ENCODE assay signal across 20 mouse cellular contexts in genomic region chr4:82916678-82917050, GRCm38 (mm10). TPM values are rescaled to one million over a fixed set of nuclear protein-coding genes. Genes with fewer than 3 reads are reported as not detected.
A peak's percentile ranks its signal among the peaks of the same experiment; 100 is the strongest.
DNase-seq lines count a peak whose midpoint lies in the region; ATAC-seq and TF ChIP-seq lines count a peak whose summit lies in the region.
"Had no signal": no experiment of that assay in that cellular context is flagged by ENCODE, and none has a peak within 500 bp of the region (broad histone marks: within the 10 kb centered on the region; RNA-seq: fewer than 3 reads in every experiment).

No protein-coding gene starts in this region.

- no peak overlapping the region for H3K9ac ChIP-seq in lung, postnatal 0 days (replicated peaks; ENCODE audit: low read depth)
- H3K9ac ChIP-seq in forebrain, embryonic 15.5 days (replicated peaks): peak overlapping the region; percentile 7; the same call in 1 of the 2 replicates
- H3K9ac ChIP-seq in hindbrain, embryonic 16.5 days (ENCODE audit: low read depth, low read length): peak overlapping the region; percentile 34; the same call in 1 of the 2 replicates
- no peak overlapping the region for H3K9ac ChIP-seq in neural tube, embryonic 13.5 days
- H3K9ac ChIP-seq: stomach, embryonic 15.5 days had no signal

- H3K4me3 ChIP-seq in lung, postnatal 0 days (ENCODE audit: low read depth, low read length): no peak overlapping the region
- no peak overlapping the region for H3K4me3 ChIP-seq in lung, adult 2 months (replicated peaks; ENCODE audit: extremely low read depth, low read depth, low read length)
- H3K4me3 ChIP-seq in forebrain, embryonic 15.5 days: peak overlapping the region; percentile 15
- peak overlapping the region; percentile 18 for H3K4me3 ChIP-seq in hindbrain, embryonic 16.5 days (ENCODE audit: low read length)
- H3K4me3 ChIP-seq in neural tube, embryonic 13.5 days: no peak overlapping the region
- H3K4me3 ChIP-seq in kidney, adult 2 months (ENCODE audit: insufficient read depth, low read depth, low read length): no peak overlapping the region
- H3K4me3 ChIP-seq: stomach, embryonic 15.5 days had no signal

- DNase-seq in lung, postnatal 0 days (ENCODE audit: low spot score): no peak
- no peak for DNase-seq in lung, adult 2 months
- no peak for DNase-seq in kidney, adult 2 months
- DNase-seq: cerebellum, adult 9-10 months; heart, adult 2 months; lung, adult 18-20 months; spleen, adult 18-20 months had no signal

- no peaks in the 10 kb centered on the region for H3K4me1 ChIP-seq in lung, postnatal 0 days (ENCODE audit: insufficient read depth, low read depth, low read length)
- H3K4me1 ChIP-seq in lung, adult 2 months (ENCODE audit: control insufficient read depth, insufficient read depth, low read length): peaks cover 7% of the 10 kb centered on the region; the same call in 1 of the 2 replicates
- H3K4me1 ChIP-seq in forebrain, embryonic 15.5 days: peaks cover 37% of the 10 kb centered on the region
- H3K4me1 ChIP-seq in hindbrain, embryonic 16.5 days (ENCODE audit: control insufficient read depth, insufficient read depth, low read depth, low read length): peaks cover 20% of the 10 kb centered on the region
- H3K4me1 ChIP-seq in neural tube, embryonic 13.5 days (replicated peaks): peaks cover 37% of the 10 kb centered on the region
- no peaks in the 10 kb centered on the region for H3K4me1 ChIP-seq in kidney, adult 2 months (ENCODE audit: control insufficient read depth, insufficient read depth, low read length)
- H3K4me1 ChIP-seq: stomach, embryonic 15.5 days had no signal

- no peaks in the 10 kb centered on the region for H3K36me3 ChIP-seq in lung, postnatal 0 days (ENCODE audit: insufficient read depth, low read length)
- H3K36me3 ChIP-seq in forebrain, embryonic 15.5 days: no peaks in the 10 kb centered on the region
- no peaks in the 10 kb centered on the region for H3K36me3 ChIP-seq in hindbrain, embryonic 16.5 days (ENCODE audit: control insufficient read depth, insufficient read depth, low read length)
- H3K36me3 ChIP-seq in neural tube, embryonic 13.5 days: no peaks in the 10 kb centered on the region
- H3K36me3 ChIP-seq in kidney, adult 2 months (ENCODE audit: control insufficient read depth, insufficient read depth, low read length): no peaks in the 10 kb centered on the region
- H3K36me3 ChIP-seq: stomach, embryonic 15.5 days had no signal

- H3K4me2 ChIP-seq in lung, postnatal 0 days (replicated peaks; ENCODE audit: low read depth, low read length): no peak overlapping the region
- peak overlapping the region; percentile 37 for H3K4me2 ChIP-seq in forebrain, embryonic 15.5 days (replicated peaks)
- H3K4me2 ChIP-seq in hindbrain, embryonic 16.5 days (ENCODE audit: low read length): peak overlapping the region; percentile 52
- H3K4me2 ChIP-seq in neural tube, embryonic 13.5 days: peak overlapping the region; percentile 46
- H3K4me2 ChIP-seq: stomach, embryonic 15.5 days had no signal

- TF ChIP-seq EP300 in lung, postnatal 0 days (IDR thresholded peaks at IDR 0.05): no peak

- ATAC-seq in lung, postnatal 0 days: no peak
- peak; percentile 82 for ATAC-seq in forebrain, embryonic 15.5 days (replicated peaks)
- 0 out of 2 replicates have a peak, but pooled peaks have one; percentile 22 for ATAC-seq in hindbrain, embryonic 16.5 days
- peak; percentile 63 for ATAC-seq in neural tube, embryonic 13.5 days (ENCODE audit: low read depth)
- no peak for ATAC-seq in CD4-positive, CD25-positive, alpha-beta regulatory T cell, adult 4 months
- no peak for ATAC-seq in megakaryocyte, adult 5-6 weeks (ENCODE audit: poor library complexity, severe bottlenecking)
- ATAC-seq: inflammation-experienced regulatory T-cells, adult 6 months had no signal

- no peaks in the 10 kb centered on the region for H3K9me3 ChIP-seq in lung, postnatal 0 days (ENCODE audit: low read length)
- no peaks in the 10 kb centered on the region for H3K9me3 ChIP-seq in forebrain, embryonic 15.5 days
- H3K9me3 ChIP-seq in hindbrain, embryonic 16.5 days (ENCODE audit: control insufficient read depth, low read length): no peaks in the 10 kb centered on the region
- no peaks in the 10 kb centered on the region for H3K9me3 ChIP-seq in neural tube, embryonic 13.5 days
- H3K9me3 ChIP-seq: stomach, embryonic 15.5 days had no signal

- H3K27ac ChIP-seq in lung, postnatal 0 days (ENCODE audit: low read length): 0 out of 2 replicates have a peak overlapping the region, but pooled peaks have one; percentile 64
- peak overlapping the region; percentile 89 for H3K27ac ChIP-seq in forebrain, embryonic 15.5 days (replicated peaks)
- peak overlapping the region; percentile 63 for H3K27ac ChIP-seq in hindbrain, embryonic 16.5 days (ENCODE audit: low read depth, low read length)
- peak overlapping the region; percentile 79 for H3K27ac ChIP-seq in neural tube, embryonic 13.5 days (replicated peaks)
- no peak overlapping the region for H3K27ac ChIP-seq in kidney, adult 2 months (ENCODE audit: insufficient read depth, low read depth, low read length)
- H3K27ac ChIP-seq: heart, adult 2 months; macrophage had no signal

- no peak for TF ChIP-seq CTCF in lung, postnatal 0 days (IDR thresholded peaks at IDR 0.05)
- TF ChIP-seq CTCF in lung, adult 2 months (IDR thresholded peaks at IDR 0.05; ENCODE audit: insufficient read depth, low read length): no peak
- TF ChIP-seq CTCF in kidney, adult 2 months (conservative IDR thresholded peaks at IDR 0.05; ENCODE audit: insufficient read depth, insufficient read length, low read depth, low read length): no peak

- 49% methylated on average over 5 of the region's 5 CpGs for WGBS in lung, postnatal 0 days
- 57% methylated on average over 5 of the region's 5 CpGs for WGBS in lung, adult 2 months
- 1% methylated on average over 5 of the region's 5 CpGs for WGBS in forebrain, embryonic 15.5 days
- WGBS in hindbrain, embryonic 16.5 days: 12% methylated on average over 5 of the region's 5 CpGs
- WGBS in neural tube, embryonic 13.5 days: 13% methylated on average over 5 of the region's 5 CpGs
- WGBS in kidney, adult 2 months: 61% methylated on average over 5 of the region's 5 CpGs

- no peaks in the 10 kb centered on the region for H3K27me3 ChIP-seq in lung, postnatal 0 days (replicated peaks; ENCODE audit: insufficient read depth, low read length)
- H3K27me3 ChIP-seq in forebrain, embryonic 15.5 days: no peaks in the 10 kb centered on the region
- no peaks in the 10 kb centered on the region for H3K27me3 ChIP-seq in hindbrain, embryonic 16.5 days (replicated peaks; ENCODE audit: control insufficient read depth, insufficient read depth, low read length)
- no peaks in the 10 kb centered on the region for H3K27me3 ChIP-seq in neural tube, embryonic 13.5 days
- H3K27me3 ChIP-seq in kidney, adult 2 months (replicated peaks; ENCODE audit: control insufficient read depth, insufficient read depth, low read length): no peaks in the 10 kb centered on the region
- H3K27me3 ChIP-seq: stomach, embryonic 15.5 days had no signal

- no peak for TF ChIP-seq POLR2A in lung, adult 2 months (IDR thresholded peaks at IDR 0.05; ENCODE audit: borderline replicate concordance, extremely low read depth, low read depth, low read length)
- no peak for TF ChIP-seq POLR2A in kidney, adult 2 months (IDR thresholded peaks at IDR 0.05; ENCODE audit: low read depth, low read length)

RNA-seq across cellular contexts. Expression of gene Cer1, which starts 31.7 kb away (rescaled TPM):
- not detected in 2 replicates for polyA plus RNA-seq in lung, postnatal 0 days (2015; fragmentation: Nextera tagmentation; extraction: Ambion mirVana)
- not detected in 2 replicates for polyA plus RNA-seq in lung, adult 2 months (2012; rRNA removed)
- polyA plus RNA-seq in forebrain, embryonic 15.5 days (2015; fragmentation: Nextera tagmentation; extraction: Ambion mirVana): 0.19 and 0.27 TPM in 2 replicates
- 0.18 TPM in 1 of 2 replicates, not detected in the other for polyA plus RNA-seq in hindbrain, embryonic 16.5 days (2015; fragmentation: Nextera tagmentation; extraction: Ambion mirVana)
- polyA plus RNA-seq in neural tube, embryonic 13.5 days (2015; fragmentation: Nextera tagmentation; extraction: Ambion mirVana): 0.28 and 0.54 TPM in 2 replicates
- polyA plus RNA-seq in kidney, adult 2 months (2012; rRNA removed): not detected in 2 replicates
- not detected for polyA plus RNA-seq in CD4-positive, CD25-positive, alpha-beta regulatory T cell, adult 4 months (2017; shearing (Covaris generic))
- total RNA-seq in megakaryocyte, adult 5-6 weeks (2015): not detected in 2 replicates
- total RNA-seq in megakaryocyte, adult 5-6 weeks (2017): not detected in 2 replicates
- total RNA-seq: adrenal gland, postnatal 10 days; gastrocnemius, adult 8-10 months; heart, adult 2 months; MEL had no signal
- polyA plus RNA-seq: heart, adult 2 months; heart, embryonic 16.5 days; inflammation-experienced regulatory T-cells, adult 6 months; kidney, embryonic 16.5 days; macrophage had no signal

RNA-seq across cellular contexts. Expression of gene Zdhhc21, which starts 56.9 kb away (rescaled TPM):
- polyA plus RNA-seq in lung, postnatal 0 days (2015; fragmentation: Nextera tagmentation; extraction: Ambion mirVana): 8.8 and 8.9 TPM in 2 replicates
- 2.9 and 4.3 TPM in 2 replicates for polyA plus RNA-seq in lung, adult 2 months (2012; rRNA removed)
- polyA plus RNA-seq in forebrain, embryonic 15.5 days (2015; fragmentation: Nextera tagmentation; extraction: Ambion mirVana): 18.2 and 18.3 TPM in 2 replicates
- polyA plus RNA-seq in hindbrain, embryonic 16.5 days (2015; fragmentation: Nextera tagmentation; extraction: Ambion mirVana): 19.2 and 20.9 TPM in 2 replicates
- polyA plus RNA-seq in neural tube, embryonic 13.5 days (2015; fragmentation: Nextera tagmentation; extraction: Ambion mirVana): 14.8 and 15.7 TPM in 2 replicates
- 3.4 and 3.6 TPM in 2 replicates for polyA plus RNA-seq in kidney, adult 2 months (2012; rRNA removed)
- polyA plus RNA-seq in CD4-positive, CD25-positive, alpha-beta regulatory T cell, adult 4 months (2017; shearing (Covaris generic)): 10 to 100 TPM; 12.0 to 12.1 TPM
- total RNA-seq in megakaryocyte, adult 5-6 weeks (2015): 33.4 and 38.2 TPM in 2 replicates
- total RNA-seq in megakaryocyte, adult 5-6 weeks (2017): 24.7 and 33.2 TPM in 2 replicates

Comparison
In these comparisons a context has a peak if more than half of its experiments do, and no peak if none do; other contexts are left out.
1. ATAC-seq: peak in forebrain, embryonic 15.5 days (single experiment), hindbrain, embryonic 16.5 days (single experiment) and neural tube, embryonic 13.5 days (single experiment); none in lung, postnatal 0 days (single experiment), CD4-positive, CD25-positive, alpha-beta regulatory T cell, adult 4 months (single experiment) and megakaryocyte, adult 5-6 weeks (single experiment).
2. H3K4me3 ChIP-seq: peak in forebrain, embryonic 15.5 days (single experiment) and hindbrain, embryonic 16.5 days (single experiment); none in lung, postnatal 0 days (single experiment), lung, adult 2 months (single experiment), neural tube, embryonic 13.5 days (single experiment) and kidney, adult 2 months (single experiment).
3. H3K9ac ChIP-seq: peak in forebrain, embryonic 15.5 days (single experiment) and hindbrain, embryonic 16.5 days (single experiment); none in lung, postnatal 0 days (single experiment) and neural tube, embryonic 13.5 days (single experiment).